9 mouse cellular contexts compared by ENCODE assay signal in genomic region chr4:130860902-130861652, GRCm38 (mm10). TPM values are rescaled to one million over a fixed set of nuclear protein-coding genes. Genes with fewer than 3 reads are reported as not detected.
A peak's percentile ranks its signal among the peaks of the same experiment; 100 is the strongest.
DNase-seq lines count a peak whose midpoint lies in the region; ATAC-seq and TF ChIP-seq lines count a peak whose summit lies in the region.
"Had no signal": no experiment of that assay in that cellular context is flagged by ENCODE, and none has a peak within 500 bp of the region (broad histone marks: within the 10 kb centered on the region; RNA-seq: fewer than 3 reads in every experiment).

No protein-coding gene starts in this region.

- peak overlapping the region; percentile 27 for H3K4me3 ChIP-seq in left cerebral cortex, adult 2 months
- peak overlapping the region; percentile 21 for H3K4me3 ChIP-seq in hindbrain, embryonic 16.5 days (ENCODE audit: low read length)
- H3K4me3 ChIP-seq in neural tube, embryonic 13.5 days, result peak overlapping the region; percentile 25

- peaks cover 24% of the 10 kb centered on the region for H3K4me1 ChIP-seq in hindbrain, embryonic 16.5 days (ENCODE audit: control insufficient read depth, insufficient read depth, low read depth, low read length)
- H3K4me1 ChIP-seq in neural tube, embryonic 13.5 days (replicated peaks), result peaks cover 39% of the 10 kb centered on the region

- H3K36me3 ChIP-seq in hindbrain, embryonic 16.5 days (ENCODE audit: control insufficient read depth, insufficient read depth, low read length), result no peaks in the 10 kb centered on the region
- H3K36me3 ChIP-seq in neural tube, embryonic 13.5 days, result no peaks in the 10 kb centered on the region

- 56% methylated on average over 15 of the region's 15 CpGs for WGBS in hindbrain, embryonic 16.5 days
- 55% methylated on average over 15 of the region's 15 CpGs for WGBS in neural tube, embryonic 13.5 days

- H3K27ac ChIP-seq in left cerebral cortex, adult 2 months, result peak overlapping the region; percentile 93
- H3K27ac ChIP-seq in hindbrain, embryonic 16.5 days (ENCODE audit: low read depth, low read length), result peak overlapping the region; percentile 72
- H3K27ac ChIP-seq in neural tube, embryonic 13.5 days (replicated peaks), result peak overlapping the region; percentile 74

- peak overlapping the region; percentile 54 for H3K4me2 ChIP-seq in hindbrain, embryonic 16.5 days (ENCODE audit: low read length)
- peak overlapping the region; percentile 57 for H3K4me2 ChIP-seq in neural tube, embryonic 13.5 days

- ATAC-seq in cerebellum, adult (ENCODE audit: insufficient number of reproducible peaks, low FRiP score, low TSS enrichment), result peak; percentile 38
- peak; percentile 68 for ATAC-seq in hindbrain, embryonic 16.5 days
- ATAC-seq in neural tube, embryonic 13.5 days (ENCODE audit: low read depth), result peak; percentile 41

- no peaks in the 10 kb centered on the region for H3K27me3 ChIP-seq in hindbrain, embryonic 16.5 days (replicated peaks; ENCODE audit: control insufficient read depth, insufficient read depth, low read length)
- H3K27me3 ChIP-seq in neural tube, embryonic 13.5 days, result peaks cover 72% of the 10 kb centered on the region
- H3K27me3 ChIP-seq: Patski had no signal

- intact Hi-C loops in left cerebral cortex, adult 2 months (cut with DNase I), result no loop called here
- intact Hi-C loops in left cerebral cortex, postnatal 4 days (cut with DNase I), result no loop called here

- DNase-seq in cerebellum, postnatal 14 days, result no peak
- no peak for DNase-seq in left cerebral cortex, adult 2 months (ENCODE audit: extremely low spot score in 1 of 2, low spot score in 2 of 2)
- no peak for DNase-seq in left cerebral cortex, postnatal 4 days
- no peak for DNase-seq in retina, embryonic 14.5 days (ENCODE audit: low spot score)
- no peak for DNase-seq in T-cell, adult 2 months (ENCODE audit: low spot score)

- no peak for TF ChIP-seq CTCF in left cerebral cortex, adult 2 months (IDR thresholded peaks at IDR 0.05)

- H3K9ac ChIP-seq in hindbrain, embryonic 16.5 days (ENCODE audit: low read depth, low read length), result peak overlapping the region; percentile 45
- peak overlapping the region; percentile 64 for H3K9ac ChIP-seq in neural tube, embryonic 13.5 days

- H3K9me3 ChIP-seq in hindbrain, embryonic 16.5 days (ENCODE audit: control insufficient read depth, low read length), result no peaks in the 10 kb centered on the region
- no peaks in the 10 kb centered on the region for H3K9me3 ChIP-seq in neural tube, embryonic 13.5 days

RNA-seq across cellular contexts. Expression of gene Laptm5, which starts 51.8 kb away (rescaled TPM):
- total RNA-seq in left cerebral cortex, adult 2 months (2021), result 10 to 100 TPM; 32.1 to 33.9 TPM
- total RNA-seq in left cerebral cortex, postnatal 4 days (2021), result 10 to 100 TPM; 10.8 to 15.0 TPM
- 27.2 and 27.4 TPM in 2 replicates for polyA plus RNA-seq in hindbrain, embryonic 16.5 days (2015; fragmentation: Nextera tagmentation; extraction: Ambion mirVana)
- 31.6 and 31.7 TPM in 2 replicates for polyA plus RNA-seq in neural tube, embryonic 13.5 days (2015; fragmentation: Nextera tagmentation; extraction: Ambion mirVana)
- polyA plus RNA-seq: Patski had no signal
